27 mouse cellular contexts compared by ENCODE assay signal in the genomic region with DNA sequence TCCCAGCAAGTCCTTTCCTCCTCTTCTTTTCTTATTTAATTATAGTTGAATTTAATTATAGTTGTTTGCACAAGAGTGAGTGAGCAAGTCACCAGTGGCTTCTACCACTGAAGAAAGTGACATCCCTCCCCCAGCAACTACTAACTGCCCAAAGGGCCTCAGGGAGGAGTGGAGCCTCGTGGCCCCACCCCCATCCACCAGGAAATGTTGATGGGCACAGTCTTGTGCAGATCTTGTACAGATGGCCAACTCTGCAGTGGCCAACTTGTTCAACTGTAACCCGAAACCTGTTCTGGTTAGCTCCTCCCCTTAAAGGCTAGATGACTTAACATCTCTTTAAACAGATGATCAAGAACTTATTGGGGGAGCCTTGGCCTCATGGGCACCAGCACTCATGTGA. TPM values are rescaled to one million over a fixed set of nuclear protein-coding genes. Genes with fewer than 3 reads are reported as not detected.
DNase-seq lines count a peak whose midpoint lies in the region; ATAC-seq and TF ChIP-seq lines count a peak whose summit lies in the region.
"Had no signal": no experiment of that assay in that cellular context is flagged by ENCODE, and none has a peak within 500 bp of the region (broad histone marks: within the 10 kb centered on the region; RNA-seq: fewer than 3 reads in every experiment).

No protein-coding gene starts in this region.

- H3K9me3 ChIP-seq in kidney, embryonic 14.5 days (ENCODE audit: control insufficient read depth, low read length), result no peaks in the 10 kb centered on the region; the same call in 1 of the 2 replicates
- H3K9me3 ChIP-seq in hindbrain, postnatal 0 days (ENCODE audit: low read length), result no peaks in the 10 kb centered on the region
- H3K9me3 ChIP-seq: heart, embryonic 12.5 days; hindbrain, embryonic 13.5 days; limb, embryonic 13.5 days; lung, embryonic 15.5 days; midbrain, embryonic 13.5 days had no signal

- no peak overlapping the region for H3K9ac ChIP-seq in kidney, embryonic 14.5 days (ENCODE audit: low read depth, low read length)
- no peak overlapping the region for H3K9ac ChIP-seq in hindbrain, postnatal 0 days (replicated peaks; ENCODE audit: low read length)
- H3K9ac ChIP-seq: heart, embryonic 12.5 days; hindbrain, embryonic 13.5 days; limb, embryonic 13.5 days; lung, embryonic 15.5 days; midbrain, embryonic 13.5 days had no signal

- TF ChIP-seq CTCF in hindbrain, postnatal 0 days (IDR thresholded peaks at IDR 0.05; ENCODE audit: low read depth), result no peak

- no peak overlapping the region for H3K4me2 ChIP-seq in kidney, embryonic 14.5 days (replicated peaks; ENCODE audit: low read depth, low read length)
- no peak overlapping the region for H3K4me2 ChIP-seq in hindbrain, postnatal 0 days (ENCODE audit: low read depth, low read length)
- H3K4me2 ChIP-seq: heart, embryonic 12.5 days; hindbrain, embryonic 13.5 days; limb, embryonic 13.5 days; liver, embryonic 11.5 days; lung, embryonic 15.5 days; midbrain, embryonic 13.5 days had no signal

- WGBS in kidney, embryonic 14.5 days, result 70% methylated on average over 2 of the region's 2 CpGs
- 76% methylated on average over 2 of the region's 2 CpGs for WGBS in hindbrain, postnatal 0 days

- no peaks in the 10 kb centered on the region for H3K27me3 ChIP-seq in kidney, embryonic 14.5 days (ENCODE audit: control insufficient read depth, insufficient read depth, low read length)
- no peaks in the 10 kb centered on the region for H3K27me3 ChIP-seq in hindbrain, postnatal 0 days (ENCODE audit: insufficient read depth, low read length)
- H3K27me3 ChIP-seq: heart, embryonic 12.5 days; hindbrain, embryonic 13.5 days; limb, embryonic 13.5 days; lung, embryonic 15.5 days; midbrain, embryonic 13.5 days had no signal

- H3K36me3 ChIP-seq in kidney, embryonic 14.5 days (ENCODE audit: control insufficient read depth, insufficient read depth, low read length), result no peaks in the 10 kb centered on the region
- no peaks in the 10 kb centered on the region for H3K36me3 ChIP-seq in hindbrain, postnatal 0 days (ENCODE audit: insufficient read depth, low read length)
- H3K36me3 ChIP-seq: hindbrain, embryonic 13.5 days; lung, embryonic 15.5 days; midbrain, embryonic 13.5 days had no signal

- H3K27ac ChIP-seq in kidney, embryonic 14.5 days (ENCODE audit: low read depth, low read length), result no peak overlapping the region
- H3K27ac ChIP-seq in hindbrain, postnatal 0 days, result no peak overlapping the region
- H3K27ac ChIP-seq: hindbrain, embryonic 13.5 days; layer of hippocampus, adult 2 months; limb, embryonic 13.5 days; lung, embryonic 15.5 days; midbrain, embryonic 13.5 days had no signal

- ATAC-seq in kidney, embryonic 14.5 days (ENCODE audit: low FRiP score, low TSS enrichment), result 0 out of 2 replicates have a peak, but pooled peaks have one; percentile 29
- no peak for ATAC-seq in inflammation-experienced regulatory T-cells, adult 6 months
- no peak for ATAC-seq in hindbrain, postnatal 0 days
- ATAC-seq: midbrain, embryonic 13.5 days had no signal

- H3K4me1 ChIP-seq in kidney, embryonic 14.5 days (ENCODE audit: control insufficient read depth, insufficient read depth, low read length), result peaks cover 7% of the 10 kb centered on the region; the same call in 1 of the 2 replicates
- H3K4me1 ChIP-seq in hindbrain, postnatal 0 days (ENCODE audit: insufficient read depth, low read length), result no peaks in the 10 kb centered on the region
- H3K4me1 ChIP-seq: hindbrain, embryonic 13.5 days; limb, embryonic 13.5 days; lung, embryonic 15.5 days; midbrain, embryonic 13.5 days had no signal

- DNase-seq in kidney, postnatal 25 days, result no peak
- DNase-seq in 3T3-L1 (ENCODE audit: low read depth, low spot score) (peak; percentile 18), ES-CJ7 (ENCODE audit: low read depth, low spot score) (peak; percentile 42), ZHBTc4 (ENCODE audit: low read depth, low spot score) (peak; percentile 26)
- DNase-seq in hindbrain, postnatal 0 days (ENCODE audit: low spot score), result no peak
- DNase-seq in ovary, postnatal 14 days (ENCODE audit: low spot score), result no peak
- DNase-seq: adrenal gland, adult 8-10 months; B cell, adult 2 months; cerebellum, adult 2 months; cerebellum, postnatal 14 days; gastrocnemius, postnatal 14 days; heart, adult 18-20 months; heart, postnatal 4 days; kidney, adult 18-20 months; kidney, postnatal 10 days; right cerebral cortex, adult 18-20 months; thymus, postnatal 14 days had no signal

- H3K4me3 ChIP-seq in kidney, embryonic 14.5 days (ENCODE audit: low read length), result no peak overlapping the region
- H3K4me3 ChIP-seq in hindbrain, postnatal 0 days (ENCODE audit: low read length), result no peak overlapping the region
- H3K4me3 ChIP-seq: erythroblast, embryonic 14.5 days; heart, embryonic 12.5 days; hindbrain, embryonic 13.5 days; layer of hippocampus, adult 2 months; limb, embryonic 13.5 days; lung, embryonic 15.5 days; midbrain, embryonic 13.5 days had no signal

RNA-seq across cellular contexts. Expression of gene Fam208a, which starts 38.9 kb away (rescaled TPM):
- polyA plus RNA-seq in kidney, embryonic 14.5 days (2014; fragmentation: Nextera tagmentation; extraction: Ambion mirVana), result 12.8 and 18.6 TPM in 2 replicates
- polyA plus RNA-seq in inflammation-experienced regulatory T-cells, adult 6 months (2017; shearing (Covaris generic)), result 10 to 100 TPM; 22.8 to 46.1 (median 33.8) TPM
- total RNA-seq in hindbrain, postnatal 0 days (2014; rRNA removed), result 24.7 and 27.1 TPM in 2 replicates
- 8.2 and 9.1 TPM in 2 replicates for polyA plus RNA-seq in hindbrain, postnatal 0 days (2015; fragmentation: Nextera tagmentation; extraction: Ambion mirVana)

Comparison
In these comparisons a context has a peak if more than half of its experiments do, and no peak if none do; other contexts are left out.
1. DNase-seq: peak in 3T3-L1 (single experiment), ES-CJ7 (single experiment) and ZHBTc4 (single experiment); none in kidney, postnatal 25 days (0 of 2), hindbrain, postnatal 0 days (single experiment) and ovary, postnatal 14 days (single experiment).